Mouse (Mus musculus): Measurements from ENCODE around the gene Gm43064. TPM values are rescaled to one million over a fixed set of nuclear protein-coding genes. Genes with fewer than 3 reads are reported as not detected.

Gene Gm43064
- polyA plus RNA-seq, 1 experiment from 2014 or later: not detected

Other genes starting within 250 kb of the Gm43064 start
- gene Syt6, start 234.3 kb upstream of the Gm43064 start, polyA plus RNA-seq (2015; fragmentation: Nextera tagmentation; extraction: Ambion mirVana): 10.4 and 11.9 TPM in 2 replicates
- 0.13 and 0.17 TPM in 2 replicates for gene Atg4a-ps, start 163.5 kb upstream of the Gm43064 start, polyA plus RNA-seq (2015; fragmentation: Nextera tagmentation; extraction: Ambion mirVana)
- gene Olfml3, start 71.6 kb upstream of the Gm43064 start, polyA plus RNA-seq (2015; fragmentation: Nextera tagmentation; extraction: Ambion mirVana): 3.3 TPM in 2 replicates
- not detected in 2 replicates for gene Gm10964, start 70.2 kb upstream of the Gm43064 start, polyA plus RNA-seq (2015; fragmentation: Nextera tagmentation; extraction: Ambion mirVana)
- 13.2 and 14.5 TPM in 2 replicates for gene Hipk1, start 18.0 kb upstream of the Gm43064 start, polyA plus RNA-seq (2015; fragmentation: Nextera tagmentation; extraction: Ambion mirVana)
- 23.7 and 30.0 TPM in 2 replicates for gene Dclre1b, start 129 bp upstream of the Gm43064 start, polyA plus RNA-seq (2015; fragmentation: Nextera tagmentation; extraction: Ambion mirVana)
- 24.1 and 25.0 TPM in 2 replicates for gene Ap4b1, start 53 bp upstream of the Gm43064 start, polyA plus RNA-seq (2015; fragmentation: Nextera tagmentation; extraction: Ambion mirVana)
- gene Bcl2l15, start 23.0 kb downstream of the Gm43064 start, polyA plus RNA-seq (2015; fragmentation: Nextera tagmentation; extraction: Ambion mirVana): 0.08 and 0.63 TPM in 2 replicates
- 0.24 and 0.49 TPM in 2 replicates for gene Ptpn22, start 50.2 kb downstream of the Gm43064 start, polyA plus RNA-seq (2015; fragmentation: Nextera tagmentation; extraction: Ambion mirVana)
- gene Rsbn1, start 104.5 kb downstream of the Gm43064 start, polyA plus RNA-seq (2015; fragmentation: Nextera tagmentation; extraction: Ambion mirVana): 23.8 and 24.6 TPM in 2 replicates
- 29.7 and 33.2 TPM in 2 replicates for gene Phtf1, start 158.5 kb downstream of the Gm43064 start, polyA plus RNA-seq (2015; fragmentation: Nextera tagmentation; extraction: Ambion mirVana)